Mouse (Mus musculus) embryonic facial prominence, embryonic 14.5 days (tissue): ENCODE results near the gene Olfr904. TPM values are rescaled to one million over a fixed set of nuclear protein-coding genes. Genes with fewer than 3 reads are reported as not detected.
"Not testable (repeated sequence)": the region's sequence is repeated elsewhere in the genome, so short reads cannot be mapped to it uniquely, and the experiment has no call there.

Experiments used
- ATAC-seq: fragments of 200-750 bp; cut with Nextera tagmentation; 2 replicates; pipeline ENCODE4 v1.8.0; 2017; ENCODE audit warnings: low read depth, moderate number of reproducible peaks, moderate TSS enrichment
- DNase-seq: peaks from one replicate; pipeline ENCODE4 v3.0.0-alpha.2; 2015; ENCODE audit warnings: low spot score
- H3K27ac ChIP-seq: fragments of 300-500 bp; sonication (generic); replicated peaks from 2 replicates; pipeline ENCODE4 v1.5.1; 2014; ENCODE audit warnings: low read depth, mild to moderate bottlenecking, low read length, moderate library complexity
- H3K27me3 ChIP-seq: fragments of 300-500 bp; sonication (generic); replicated peaks from 2 replicates; pipeline ENCODE4 v1.6.1; 2014; ENCODE audit warnings: low read length; ENCODE audit not compliant: control insufficient read depth, insufficient read depth
- H3K36me3 ChIP-seq: fragments of 300-500 bp; sonication (generic); 2 replicates; pipeline ENCODE4 v1.6.1; 2014; ENCODE audit warnings: low read length, mixed read lengths; ENCODE audit not compliant: control insufficient read depth, insufficient read depth
- H3K4me1 ChIP-seq: fragments of 300-500 bp; sonication (generic); 2 replicates; pipeline ENCODE4 v1.6.1; 2014; ENCODE audit warnings: antibody characterized with exemption, low read length; ENCODE audit not compliant: control insufficient read depth, insufficient read depth
- H3K4me2 ChIP-seq: fragments of 300-500 bp; sonication (generic); 2 replicates; pipeline ENCODE4 v1.6.1; 2014; ENCODE audit warnings: low read depth, mild to moderate bottlenecking, low read length, moderate library complexity, mixed read lengths
- H3K4me3 ChIP-seq: fragments of 300-500 bp; sonication (generic); 2 replicates; pipeline ENCODE4 v1.5.1; 2014; ENCODE audit warnings: low read depth, mild to moderate bottlenecking, low read length
- H3K9ac ChIP-seq: fragments of 300-500 bp; sonication (generic); 2 replicates; pipeline ENCODE4 v1.6.1; 2014; ENCODE audit warnings: low read depth, mild to moderate bottlenecking, low read length, moderate library complexity, mixed read lengths
- H3K9me3 ChIP-seq: fragments of 300-500 bp; sonication (generic); 2 replicates; pipeline ENCODE4 v1.6.1; 2016; ENCODE audit warnings: low read length; ENCODE audit not compliant: control insufficient read depth
- WGBS: fragments of 180-500 bp; shearing (Covaris S2); extraction: QIAGEN DNeasy Blood & Tissue Kit; methylation state at CpG from one replicate; pipeline ENCODE4 v1.1.7; 2014; 5-methylcytosine and 5-hydroxymethylcytosine counted together
- polyA plus RNA-seq: library from polyadenylated mRNA; unstranded; fragments of >200 nt; fragmentation: Nextera tagmentation; extraction: Ambion mirVana; gene quantifications from 2 replicates; pipeline ENCODE4 v1.2.1, GENCODE M21; 2014

The Olfr904 gene
- 0.06 TPM in 1 of 2 replicates, not detected in the other for polyA plus RNA-seq

DNA sequence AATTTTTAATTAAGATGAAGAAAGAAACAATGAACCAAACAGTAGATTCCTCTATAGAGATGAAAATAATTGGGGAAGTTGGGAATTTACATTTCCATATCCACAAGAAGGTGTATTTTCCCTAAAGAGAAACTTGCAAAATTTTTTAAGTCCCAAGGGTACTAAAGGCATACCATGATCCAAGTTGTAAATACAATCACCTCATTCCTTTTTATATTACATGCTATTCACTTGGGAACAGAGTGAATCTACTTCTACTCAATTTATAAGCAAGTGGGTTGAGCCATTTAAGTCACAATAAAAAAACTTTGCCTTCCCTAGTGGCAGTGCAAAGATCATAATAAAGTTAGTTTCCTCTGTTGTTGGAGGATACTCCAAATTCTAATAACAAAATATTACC, at the start of gene Olfr904:
Gene Olfr904, plus strand, starts transcription at position 301 of the 400 bp plus-strand sequence.
- Histone ChIP-seq H3K9me3 (no peaks in the 10 kb centered on the region), H3K9ac (no peak within 1 kb of the TSS), H3K27ac (no peak within 1 kb of the TSS), H3K4me1 (no peaks in the 10 kb centered on the region), H3K36me3 (no peaks in the 10 kb centered on the region), H3K4me3 (no peak within 1 kb of the TSS), H3K27me3 (no peaks in the 10 kb centered on the region), H3K4me2 (no peak within 1 kb of the TSS)
- DNase-seq (no peak), ATAC-seq (no peak)

DNA sequence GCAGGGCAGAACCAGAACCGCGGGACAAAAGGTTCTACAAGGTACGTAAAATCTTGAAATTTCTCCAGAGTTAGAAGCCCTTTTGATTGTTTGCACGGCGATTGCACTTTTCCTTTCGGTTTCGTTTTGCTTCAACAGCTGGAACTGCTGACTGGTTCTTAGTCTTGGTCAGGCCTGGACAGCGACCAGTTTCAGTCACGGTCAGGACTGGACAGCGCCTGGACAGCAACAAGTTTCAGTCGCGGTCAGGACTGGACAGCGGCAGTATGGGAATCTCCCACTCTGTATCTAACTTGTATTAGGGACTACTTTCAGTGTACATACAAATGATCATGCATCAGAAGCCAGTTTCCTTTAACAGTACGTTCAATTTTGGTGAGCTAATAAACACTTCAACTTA, 49.4 kb upstream of the Olfr904 start:
- not testable (repeated sequence) for H3K27me3 ChIP-seq, H3K4me1 ChIP-seq, ATAC-seq, H3K9me3 ChIP-seq, H3K36me3 ChIP-seq, H3K4me2 ChIP-seq, H3K27ac ChIP-seq, H3K4me3 ChIP-seq, H3K9ac ChIP-seq
- peak; percentile 38 for DNase-seq
- 91% methylated on average over 14 of the region's 14 CpGs for WGBS

DNA sequence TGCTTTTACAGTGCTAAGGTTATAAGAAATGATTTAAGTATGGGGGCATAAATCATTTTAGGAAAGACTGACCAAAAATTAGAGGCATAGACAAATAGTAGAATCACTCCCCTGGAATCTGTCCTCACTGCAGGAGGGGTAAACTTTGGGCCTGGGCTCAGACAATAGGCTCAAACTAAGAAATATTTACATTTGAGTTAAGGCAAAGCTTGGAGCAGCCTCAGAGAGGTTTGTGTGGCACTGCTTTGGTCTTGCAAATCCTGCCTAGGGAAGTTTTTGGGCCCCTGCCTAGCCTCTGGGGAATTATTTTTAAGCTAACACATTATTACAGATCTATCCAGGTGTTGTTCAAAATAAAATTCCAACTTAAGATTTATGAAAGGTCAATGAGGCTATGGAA, 39.1 kb upstream of the Olfr904 start:
- Histone ChIP-seq H3K27ac (no peak overlapping the region), H3K36me3 (no peaks in the 10 kb centered on the region), H3K9ac (no peak overlapping the region), H3K4me2 (no peak overlapping the region), H3K27me3 (no peaks in the 10 kb centered on the region), H3K4me1 (no peaks in the 10 kb centered on the region), H3K4me3 (no peak overlapping the region), H3K9me3 (no peaks in the 10 kb centered on the region)
- DNase-seq: no peak
- ATAC-seq: no peak

DNA sequence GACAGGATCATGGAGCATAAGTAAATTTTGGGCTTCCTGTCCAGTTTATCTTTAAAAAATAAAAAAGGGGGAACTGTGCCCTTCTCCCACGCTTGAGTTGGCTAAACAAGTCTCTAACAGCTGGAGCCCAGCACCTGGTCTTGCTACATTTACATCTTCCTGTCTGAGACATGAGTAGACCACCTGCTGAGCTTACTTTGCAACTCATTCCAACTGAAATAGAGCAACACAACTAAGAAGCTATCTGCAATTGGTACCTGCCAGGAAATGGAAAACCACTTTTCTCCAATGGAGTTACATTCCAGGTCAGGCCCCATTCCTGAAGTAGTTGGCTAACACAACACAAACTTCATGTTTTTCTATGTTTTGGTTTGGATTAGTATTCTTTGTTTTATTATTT, 35.9 kb upstream of the Olfr904 start:
- Histone ChIP-seq H3K4me3 (no peak overlapping the region), H3K27ac (no peak overlapping the region), H3K9me3 (no peaks in the 10 kb centered on the region), H3K4me1 (no peaks in the 10 kb centered on the region), H3K27me3 (no peaks in the 10 kb centered on the region), H3K4me2 (no peak overlapping the region), H3K9ac (no peak overlapping the region), H3K36me3 (no peaks in the 10 kb centered on the region)
- no peak for DNase-seq
- ATAC-seq: no peak
- 36% methylated on average over 1 of the region's 1 CpGs for WGBS

- DNase-seq: no peak
- no peak for ATAC-seq
- H3K9ac ChIP-seq: no peak within 1 kb of the TSS
- no peak within 1 kb of the TSS for H3K27ac ChIP-seq
- no peaks in the 10 kb centered on the region for H3K4me1 ChIP-seq
- no peak within 1 kb of the TSS for H3K4me3 ChIP-seq
- H3K27me3 ChIP-seq: no peaks in the 10 kb centered on the region
- H3K9me3 ChIP-seq: no peaks in the 10 kb centered on the region
- no peaks in the 10 kb centered on the region for H3K36me3 ChIP-seq
- H3K4me2 ChIP-seq: no peak within 1 kb of the TSS
- 82% methylated on average over 1 of the region's 1 CpGs for WGBS
These were observed 33.8 kb upstream of the Olfr904 start, which contains the start of gene Olfr901 for GRCm38 (mm10) chr9:38429155-38429554. Gene Olfr901, plus strand, starts transcription at chr9:38429455.

- no peaks in the 10 kb centered on the region for H3K36me3 ChIP-seq
- no peaks in the 10 kb centered on the region for H3K4me1 ChIP-seq
- no peaks in the 10 kb centered on the region for H3K27me3 ChIP-seq
- no peak within 1 kb of the TSS for H3K27ac ChIP-seq
- H3K4me3 ChIP-seq: no peak within 1 kb of the TSS
- no peak for ATAC-seq
- no peaks in the 10 kb centered on the region for H3K9me3 ChIP-seq
- no peak within 1 kb of the TSS for H3K9ac ChIP-seq
- 83% methylated on average over 5 of the region's 5 CpGs for WGBS
- no peak for DNase-seq
- no peak within 1 kb of the TSS for H3K4me2 ChIP-seq
These were observed 15.6 kb upstream of the Olfr904 start, which contains the start of gene Olfr902 for GRCm38 (mm10) chr9:38447352-38447751. Gene Olfr902, plus strand, starts transcription at chr9:38447652.

GRCm38 (mm10) chr9:38470807-38471206, 7.9 kb downstream of the Olfr904 start, which contains the start of gene Olfr905:
Gene Olfr905, plus strand, starts transcription at chr9:38471107.
- Histone ChIP-seq H3K4me3 (no peak within 1 kb of the TSS), H3K4me1 (no peaks in the 10 kb centered on the region), H3K27me3 (no peaks in the 10 kb centered on the region), H3K4me2 (no peak within 1 kb of the TSS), H3K36me3 (no peaks in the 10 kb centered on the region), H3K27ac (no peak within 1 kb of the TSS), H3K9ac (no peak within 1 kb of the TSS), H3K9me3 (no peaks in the 10 kb centered on the region)
- no peak for DNase-seq
- no peak for ATAC-seq

DNA sequence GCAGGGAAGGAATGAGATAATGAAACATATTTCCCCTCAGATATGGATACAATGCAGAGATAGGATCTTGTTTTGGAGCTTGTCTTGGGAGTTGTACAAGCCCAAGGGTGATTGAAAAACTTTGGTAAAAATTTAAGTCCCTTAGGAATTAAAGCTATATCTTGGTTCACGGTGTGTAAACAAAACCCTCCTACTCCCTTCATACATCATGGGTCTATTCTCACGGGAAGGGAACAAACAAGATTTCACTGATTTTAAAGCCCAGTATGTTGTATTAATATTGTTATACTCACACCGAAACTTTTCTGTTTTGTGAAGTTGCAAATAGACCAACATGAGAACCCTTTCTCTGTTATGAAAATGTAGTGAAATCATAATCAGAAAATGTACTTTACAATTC, 23.8 kb downstream of the Olfr904 start, which contains the start of gene Olfr906:
Gene Olfr906, plus strand, starts transcription at position 301 of the 400 bp plus-strand sequence.
- H3K27me3 ChIP-seq: no peaks in the 10 kb centered on the region
- WGBS: 82% methylated on average over 3 of the region's 3 CpGs
- DNase-seq (no peak), ATAC-seq (no peak)
- no peaks in the 10 kb centered on the region for H3K4me1 ChIP-seq
- H3K4me3 ChIP-seq: no peak within 1 kb of the TSS
- H3K27ac ChIP-seq: no peak within 1 kb of the TSS
- H3K36me3 ChIP-seq: no peaks in the 10 kb centered on the region
- no peak within 1 kb of the TSS for H3K9ac ChIP-seq
- H3K9me3 ChIP-seq: no peaks in the 10 kb centered on the region
- H3K4me2 ChIP-seq: no peak within 1 kb of the TSS

DNA sequence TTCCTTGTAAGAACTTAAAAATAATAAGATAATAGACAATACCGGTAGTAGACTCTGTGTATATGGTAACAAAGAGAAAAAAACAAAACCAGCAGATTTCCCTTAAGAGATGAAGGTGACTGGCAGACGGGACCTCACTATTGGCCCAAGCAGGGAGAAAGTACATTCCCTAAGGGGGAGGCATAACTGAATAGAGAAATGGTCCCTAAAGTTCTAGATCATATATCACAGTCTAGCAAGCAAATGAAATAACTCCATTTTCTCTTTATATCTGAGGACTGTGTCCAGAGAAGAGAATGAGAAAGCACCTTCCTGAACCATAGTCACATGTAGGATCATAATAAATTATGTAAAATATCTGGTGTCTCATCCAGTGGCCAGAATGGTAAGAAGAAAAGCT, 32.6 kb downstream of the Olfr904 start, which contains the start of gene Olfr907:
Gene Olfr907, plus strand, starts transcription at position 301 of the 400 bp plus-strand sequence.
- Histone ChIP-seq H3K9me3 (no peaks in the 10 kb centered on the region), H3K27me3 (no peaks in the 10 kb centered on the region), H3K4me3 (no peak within 1 kb of the TSS), H3K27ac (no peak within 1 kb of the TSS), H3K9ac (no peak within 1 kb of the TSS), H3K4me1 (no peaks in the 10 kb centered on the region), H3K4me2 (no peak within 1 kb of the TSS), H3K36me3 (no peaks in the 10 kb centered on the region)
- no peak for DNase-seq
- no peak for ATAC-seq
- 77% methylated on average over 2 of the region's 2 CpGs for WGBS
